Mouse (Mus musculus) ES-Bruce4 (cell line): ENCODE data around the gene Sppl2b.

Source experiments
- CTCF ChIP-seq: IDR thresholded peaks from one replicate; pipeline ENCODE4 v1.8.1; 2011; ENCODE audit warnings: low read depth, low read length
- EP300 ChIP-seq: IDR thresholded peaks from 2 replicates; pipeline ENCODE4 v1.6.1; 2011; ENCODE audit warnings: low read depth, low read length; ENCODE audit not compliant: insufficient read depth

DNA sequence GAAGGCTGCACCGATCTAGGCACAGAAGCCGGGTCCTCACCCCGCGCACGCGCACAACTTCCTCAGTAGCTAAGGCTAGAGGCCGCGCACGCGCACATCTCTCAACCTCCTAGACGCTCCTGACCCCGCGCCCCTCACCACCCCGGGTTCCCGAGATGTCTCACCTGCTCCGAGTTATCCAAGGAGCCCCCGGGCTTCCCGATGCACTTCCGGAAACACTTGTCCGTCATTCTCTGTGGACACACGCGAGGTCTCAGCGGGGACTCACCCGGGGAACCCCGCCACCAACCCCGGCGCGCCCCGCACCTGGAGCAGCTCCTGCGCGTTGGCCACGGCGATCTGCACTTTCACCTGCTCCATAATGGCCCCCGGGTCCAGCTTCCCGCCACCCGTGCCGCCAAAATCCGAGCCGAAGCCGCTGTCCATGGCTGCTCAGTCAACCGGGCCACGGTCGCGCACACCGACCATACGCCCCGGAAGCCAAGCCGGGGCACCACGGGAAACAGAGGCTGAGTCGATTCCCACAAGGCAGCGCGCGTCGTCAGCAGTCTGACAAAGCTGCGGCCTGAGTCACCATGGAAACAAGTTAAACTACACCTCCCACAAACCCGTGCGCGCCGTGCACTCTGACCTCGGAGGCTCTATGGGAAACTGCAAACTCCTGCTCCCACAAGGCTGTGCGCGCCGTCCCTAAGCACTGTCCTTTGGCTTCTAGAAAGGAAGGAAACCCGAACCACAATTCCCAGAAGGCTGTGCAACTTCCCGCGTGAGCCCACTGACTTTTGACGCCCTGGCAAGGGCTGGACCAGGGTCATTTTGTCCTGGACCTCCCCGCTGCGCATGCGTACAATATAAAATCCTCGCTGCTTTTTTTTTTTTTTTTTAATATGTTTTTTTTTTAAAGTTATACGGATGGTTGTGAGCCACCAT is 45.5 kb downstream of the Sppl2b start, which contains the start of gene Timm13:
- TF ChIP-seq EP300: no peak
- no peak for TF ChIP-seq CTCF
